Mouse (Mus musculus): ENCODE measurements around the gene Cyp4a31. TPM values are rescaled to one million over a fixed set of nuclear protein-coding genes. Genes with fewer than 3 reads are reported as not detected.
"Not testable (repeated sequence)": the region's sequence is repeated elsewhere in the genome, so short reads cannot be mapped to it uniquely, and the experiment has no call there.

Gene Cyp4a31
- polyA plus RNA-seq (2021): not detected

GRCm38 (mm10) chr4:115563401-115563800 is at the start of gene Cyp4a31:
Gene Cyp4a31 (plus strand): TSS chr4:115563649.
- ChIA-PET CTCF (no interaction called here), POLR2A (no interaction called here)
- in situ Hi-C loops (cut with MboI; ENCODE audit: low pct_unique_long_range_greater_than_20kb): no loop called here
- TF ChIP-seq CTCF (IDR thresholded peaks at IDR 0.05): no peak
- ATAC-seq (no peak), DNase-seq (ENCODE audit: low read depth, low spot score) (no peak)
- H3K27me3 ChIP-seq: no peaks in the 10 kb centered on the region

GRCm38 (mm10) chr4:115513964-115514363 is 49.5 kb upstream of the Cyp4a31 start:
- CTCF ChIA-PET; ATAC-seq; POLR2A ChIA-PET; H3K27me3 ChIP-seq; DNase-seq (ENCODE audit: low read depth, low spot score): not testable (repeated sequence)
- in situ Hi-C loops (cut with MboI; ENCODE audit: low pct_unique_long_range_greater_than_20kb): loop anchor here (10.0 kb wide), 1 partner anchor 81 kb away; no protein-coding TSS in a partner anchor

DNA sequence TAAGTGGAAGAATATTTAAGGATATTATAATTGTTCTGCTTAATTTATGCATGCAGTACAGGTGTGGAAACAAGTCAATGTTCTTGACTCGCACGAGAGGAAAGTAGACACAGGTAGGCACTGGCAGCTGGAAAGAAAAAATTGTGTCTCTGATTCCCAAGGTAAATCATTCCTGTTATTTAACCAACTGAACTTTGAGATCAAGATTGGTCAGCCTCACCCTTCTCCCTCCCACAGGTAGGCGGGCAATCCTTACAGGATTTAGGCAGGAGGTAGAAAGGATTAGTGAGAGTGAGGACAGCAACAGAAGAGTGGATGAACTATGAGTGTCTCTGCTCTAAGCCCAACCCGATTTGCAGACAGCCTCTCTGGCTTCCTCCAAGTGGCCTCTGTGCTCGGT is 45.4 kb upstream of the Cyp4a31 start, which contains the start of gene Cyp4a10:
Cyp4a10 (plus strand) TSS at position 265 of the 400 bp plus-strand sequence.
- ATAC-seq; CTCF ChIA-PET; DNase-seq (ENCODE audit: low read depth, low spot score); H3K27me3 ChIP-seq; POLR2A ChIA-PET: not testable (repeated sequence)
- in situ Hi-C loops (cut with MboI; ENCODE audit: low pct_unique_long_range_greater_than_20kb): loop anchor here (10.0 kb wide), 1 partner anchor 77 kb away; no protein-coding TSS in a partner anchor

GRCm38 (mm10) chr4:115519444-115519843 is 44.0 kb upstream of the Cyp4a31 start:
- ATAC-seq (no peak), DNase-seq (ENCODE audit: low read depth, low spot score) (no peak)
- ChIA-PET POLR2A (no interaction called here), CTCF (no interaction called here)
- H3K27me3 ChIP-seq: no peaks in the 10 kb centered on the region
- no peak for TF ChIP-seq CTCF (IDR thresholded peaks at IDR 0.05)
- in situ Hi-C loops (cut with MboI; ENCODE audit: low pct_unique_long_range_greater_than_20kb): loop anchor here (10.0 kb wide), 1 partner anchor 75 kb away; no protein-coding TSS in a partner anchor

DNA sequence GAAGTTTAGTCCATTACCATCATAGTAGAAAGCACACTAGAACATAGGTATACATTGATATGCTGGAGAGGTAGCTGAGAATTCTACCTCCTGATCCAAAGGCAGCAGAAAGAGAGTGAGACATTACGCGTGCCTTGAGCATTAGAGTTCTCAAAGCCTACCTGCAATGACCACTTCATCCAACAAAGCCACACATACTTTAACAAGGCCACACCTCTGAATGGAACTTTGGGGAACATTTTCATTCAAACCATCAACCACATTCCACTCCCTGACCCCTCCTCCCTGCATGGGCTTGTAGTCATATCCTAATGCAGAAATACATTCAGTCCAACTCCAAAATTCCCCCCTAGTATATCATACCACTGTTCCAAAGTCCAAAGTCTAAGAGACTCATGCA is 41.7 kb upstream of the Cyp4a31 start:
- in situ Hi-C loops (cut with MboI; ENCODE audit: low pct_unique_long_range_greater_than_20kb): no loop called here
- H3K27me3 ChIP-seq: no peaks in the 10 kb centered on the region
- ATAC-seq: no peak
- ChIA-PET CTCF (no interaction called here), POLR2A (no interaction called here)
- no peak for DNase-seq (ENCODE audit: low read depth, low spot score)
- TF ChIP-seq CTCF (IDR thresholded peaks at IDR 0.05): no peak

DNA sequence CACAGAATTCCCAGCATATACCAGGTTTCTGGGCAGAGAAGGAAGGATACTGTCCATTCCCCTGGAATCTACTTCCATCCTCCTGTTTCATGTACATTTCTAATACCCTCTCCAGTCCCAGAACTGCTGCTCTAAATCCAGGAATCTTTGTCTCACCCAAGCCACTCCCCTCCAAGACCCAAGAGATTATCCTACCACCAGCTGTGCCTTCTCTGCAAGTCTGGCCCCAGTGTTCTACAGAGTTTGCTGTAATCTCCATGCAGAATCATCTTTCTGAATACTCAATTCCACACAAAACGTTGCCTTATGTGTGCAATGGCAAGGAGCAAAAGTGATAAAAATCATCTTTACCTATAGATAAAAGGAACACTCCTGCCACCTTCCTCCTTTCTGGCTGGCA is 18.3 kb upstream of the Cyp4a31 start:
- in situ Hi-C loops (cut with MboI; ENCODE audit: low pct_unique_long_range_greater_than_20kb): no loop called here
- POLR2A ChIA-PET: no interaction called here
- ATAC-seq: no peak
- CTCF ChIA-PET: no interaction called here
- no peak for DNase-seq (ENCODE audit: low read depth, low spot score)
- H3K27me3 ChIP-seq: no peaks in the 10 kb centered on the region
- TF ChIP-seq CTCF (IDR thresholded peaks at IDR 0.05): no peak

DNA sequence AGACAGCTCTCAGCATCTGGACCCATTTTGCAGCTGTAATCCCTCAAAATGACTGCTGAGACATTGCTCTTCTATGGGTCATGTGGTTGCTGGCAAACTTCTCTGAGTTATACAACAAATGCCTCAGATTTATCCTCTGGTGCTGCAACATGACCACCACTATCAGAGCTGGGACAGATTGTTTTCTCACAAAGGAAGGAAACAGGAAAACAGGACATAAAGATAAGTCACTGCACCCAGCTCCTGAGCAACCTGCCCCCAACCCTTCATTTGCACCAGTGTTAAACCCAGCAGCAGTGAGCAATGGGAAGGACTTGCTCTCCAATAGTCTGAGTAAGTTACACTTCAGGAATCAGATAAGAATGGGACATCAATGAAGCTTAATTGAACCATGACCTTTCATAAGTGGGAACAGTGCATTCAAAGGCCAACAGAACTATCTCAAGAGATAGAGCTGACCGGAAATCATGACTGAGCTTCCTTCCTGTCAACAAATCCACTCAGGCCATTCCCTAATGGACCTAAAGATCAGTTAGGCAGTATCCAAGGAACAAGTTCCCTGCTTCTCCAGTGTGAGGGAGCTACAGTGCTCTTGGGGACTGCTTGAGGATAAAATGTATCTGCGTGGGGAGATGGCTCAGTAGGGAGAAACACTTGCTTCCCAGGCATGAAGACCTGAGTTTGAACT is 17.2 kb upstream of the Cyp4a31 start:
- DNase-seq (ENCODE audit: low read depth, low spot score): no peak
- ChIA-PET POLR2A (no interaction called here), CTCF (no interaction called here)
- in situ Hi-C loops (cut with MboI; ENCODE audit: low pct_unique_long_range_greater_than_20kb): no loop called here
- no peak for TF ChIP-seq CTCF (IDR thresholded peaks at IDR 0.05)
- no peaks in the 10 kb centered on the region for H3K27me3 ChIP-seq
- ATAC-seq: no peak

- no peak for ATAC-seq
- CTCF ChIA-PET: no interaction called here
- in situ Hi-C loops (cut with MboI; ENCODE audit: low pct_unique_long_range_greater_than_20kb): no loop called here
Measured at GRCm38 (mm10) chr4:115552726-115553125, 10.7 kb upstream of the Cyp4a31 start.

GRCm38 (mm10) chr4:115555513-115555912 is 7.9 kb upstream of the Cyp4a31 start:
- ATAC-seq: no peak
- ChIA-PET CTCF (no interaction called here), POLR2A (no interaction called here)
- H3K27me3 ChIP-seq: no peaks in the 10 kb centered on the region
- no peak for TF ChIP-seq CTCF (IDR thresholded peaks at IDR 0.05)
- no peak for DNase-seq (ENCODE audit: low read depth, low spot score)
- in situ Hi-C loops (cut with MboI; ENCODE audit: low pct_unique_long_range_greater_than_20kb): no loop called here

More at GRCm38 (mm10) chr4:115552726-115553125, 10.7 kb upstream of the Cyp4a31 start:
- no peak for DNase-seq (ENCODE audit: low read depth, low spot score)
- TF ChIP-seq CTCF (IDR thresholded peaks at IDR 0.05): no peak
- H3K27me3 ChIP-seq: no peaks in the 10 kb centered on the region
- POLR2A ChIA-PET: no interaction called here

DNA sequence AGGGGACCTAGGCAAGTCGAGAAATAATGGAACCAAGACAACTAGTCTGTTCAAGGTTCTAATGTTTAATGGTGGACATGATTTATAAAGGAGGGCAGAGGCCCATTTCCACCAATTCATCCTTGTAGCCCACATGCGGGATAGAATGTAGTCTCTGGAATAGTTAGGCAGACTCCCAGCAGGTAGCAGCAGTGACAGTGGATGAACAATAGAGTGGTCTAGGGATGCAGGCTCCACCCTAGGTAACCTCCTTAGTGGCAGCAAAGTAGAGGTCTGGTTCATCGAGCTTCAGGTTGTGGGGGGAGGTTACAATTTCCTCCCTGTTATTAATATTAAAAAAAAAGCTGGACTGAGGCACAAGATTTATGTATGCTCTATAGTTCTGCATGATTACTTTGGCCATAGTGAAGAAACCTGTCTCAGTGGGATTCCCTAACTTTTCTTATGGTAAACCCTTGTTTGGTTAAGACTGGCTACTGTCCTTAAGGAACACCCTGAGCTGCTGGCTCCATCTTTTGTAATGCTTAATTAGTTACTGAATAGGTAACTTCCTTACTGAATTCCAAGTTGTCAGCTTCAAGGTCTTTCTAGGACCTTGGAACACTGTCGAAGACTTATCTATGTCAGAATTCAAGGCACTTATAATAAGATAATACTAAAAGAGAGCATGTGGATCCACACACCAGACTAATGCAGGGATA is 5.4 kb upstream of the Cyp4a31 start:
- DNase-seq (ENCODE audit: low read depth, low spot score) (no peak), ATAC-seq (no peak)
- CTCF ChIA-PET: no interaction called here
- in situ Hi-C loops (cut with MboI; ENCODE audit: low pct_unique_long_range_greater_than_20kb): no loop called here
- TF ChIP-seq CTCF (IDR thresholded peaks at IDR 0.05): no peak
- POLR2A ChIA-PET: no interaction called here
- no peaks in the 10 kb centered on the region for H3K27me3 ChIP-seq

GRCm38 (mm10) chr4:115561236-115561635 is 2.2 kb upstream of the Cyp4a31 start:
- H3K27me3 ChIP-seq; in situ Hi-C loops (cut with MboI; ENCODE audit: low pct_unique_long_range_greater_than_20kb); POLR2A ChIA-PET; ATAC-seq; CTCF ChIA-PET; DNase-seq (ENCODE audit: low read depth, low spot score): not testable (repeated sequence)

GRCm38 (mm10) chr4:115564469-115565225 is 1.2 kb downstream of the Cyp4a31 start:
- in situ Hi-C loops (cut with MboI; ENCODE audit: low pct_unique_long_range_greater_than_20kb): not testable (repeated sequence)

More at GRCm38 (mm10) chr4:115564469-115565225, 1.2 kb downstream of the Cyp4a31 start:
- POLR2A ChIA-PET; ATAC-seq; DNase-seq (ENCODE audit: low read depth, low spot score); H3K27me3 ChIP-seq; CTCF ChIA-PET: not testable (repeated sequence)

Measured in Patski (cell line).